Mouse (Mus musculus): ENCODE measurements around the gene Net1.

DNA sequence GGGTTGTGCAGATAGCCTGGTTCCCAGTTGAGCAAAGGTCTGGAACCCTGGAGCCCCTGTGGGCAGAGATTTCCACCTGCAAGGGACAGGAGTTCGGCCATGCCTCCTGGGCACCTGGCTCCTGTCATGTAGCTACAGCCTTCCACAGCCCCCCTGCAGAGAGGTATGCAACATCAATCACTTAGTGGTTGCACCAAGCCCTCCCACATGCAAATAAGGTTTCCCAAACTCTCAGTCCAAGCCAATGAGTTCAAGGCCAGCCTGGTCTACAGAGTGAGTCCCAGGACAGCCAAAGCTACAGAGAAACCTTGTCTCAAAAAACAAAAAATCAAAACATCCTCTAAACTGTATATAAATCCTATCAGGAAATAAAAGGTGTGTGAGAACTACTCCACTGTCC lies 67.7 kb downstream of the Net1 start:
- TF ChIP-seq CTCF (IDR thresholded peaks at IDR 0.05; ENCODE audit: insufficient read depth, low read depth, low read length) (no peak), POLR2A (IDR thresholded peaks at IDR 0.05; ENCODE audit: insufficient read depth, low read depth, low read length) (no peak)

All from olfactory bulb, adult 2 months (tissue).